Mouse (Mus musculus) stomach, postnatal 0 days (tissue): ENCODE data around the gene Klf11. TPM values are rescaled to one million over a fixed set of nuclear protein-coding genes. Genes with fewer than 3 reads are reported as not detected.

Experiments used
- ATAC-seq: fragments of 200-750 bp; cut with Nextera tagmentation; 2 replicates; pipeline ENCODE4 v1.8.0; 2017; ENCODE audit not compliant: low FRiP score, low TSS enrichment
- DNase-seq: peaks from one replicate; pipeline ENCODE4 v3.0.0-alpha.2; 2016; ENCODE audit warnings: low spot score
- H3K27ac ChIP-seq: fragments of 300-500 bp; sonication (generic); replicated peaks from 2 replicates; pipeline ENCODE4 v1.5.1; 2014; ENCODE audit warnings: mild to moderate bottlenecking, control low read depth
- H3K27me3 ChIP-seq: fragments of 300-500 bp; sonication (generic); 2 replicates; pipeline ENCODE4 v1.6.1; 2014; ENCODE audit warnings: low read length; ENCODE audit not compliant: control insufficient read depth, insufficient read depth
- H3K36me3 ChIP-seq: fragments of 300-500 bp; sonication (generic); 2 replicates; pipeline ENCODE4 v1.6.1; 2014; ENCODE audit warnings: low read length, mixed read lengths; ENCODE audit not compliant: control insufficient read depth, insufficient read depth
- H3K4me1 ChIP-seq: fragments of 300-500 bp; sonication (generic); replicated peaks from 2 replicates; pipeline ENCODE4 v1.6.1; 2014; ENCODE audit warnings: antibody characterized with exemption; ENCODE audit not compliant: control insufficient read depth, insufficient read depth
- H3K4me2 ChIP-seq: fragments of 300-500 bp; sonication (generic); replicated peaks from 2 replicates; pipeline ENCODE4 v1.6.1; 2014; ENCODE audit warnings: low read depth, mild to moderate bottlenecking, control low read depth, moderate library complexity
- H3K4me3 ChIP-seq: fragments of 300-500 bp; sonication (generic); 2 replicates; pipeline ENCODE4 v1.5.1; 2014; ENCODE audit warnings: low read depth, low read length, control low read depth
- H3K9ac ChIP-seq: fragments of 300-500 bp; sonication (generic); 2 replicates; pipeline ENCODE4 v1.6.1; 2014; ENCODE audit warnings: mild to moderate bottlenecking, low read length, control low read depth, mixed read lengths
- H3K9me3 ChIP-seq: fragments of 300-500 bp; sonication (generic); 2 replicates; pipeline ENCODE4 v1.6.1; 2016; ENCODE audit warnings: low read length; ENCODE audit not compliant: control insufficient read depth
- CTCF ChIP-seq: IDR thresholded peaks from 2 replicates; pipeline ENCODE4 v1.5.1; 2016; ENCODE audit warnings: antibody characterized with exemption, low read depth, mild to moderate bottlenecking, moderate library complexity
- EP300 ChIP-seq: optimal IDR thresholded peaks from 2 replicates; pipeline ENCODE3; 2016; ENCODE audit warnings: antibody characterized with exemption
- WGBS: fragments of 180-500 bp; shearing (Covaris S2); extraction: QIAGEN DNeasy Blood & Tissue Kit; methylation state at CpG from one replicate; pipeline ENCODE4 v1.1.7; 2014; 5-methylcytosine and 5-hydroxymethylcytosine counted together
- polyA plus RNA-seq: library from polyadenylated mRNA; unstranded; fragments of >200 nt; fragmentation: Nextera tagmentation; extraction: Ambion mirVana; gene quantifications from 2 replicates; pipeline ENCODE4 v1.2.1, GENCODE M21; 2015

Gene Klf11
- polyA plus RNA-seq, 1 experiment from 2014 or later = 11.3 TPM

GRCm38 (mm10) chr12:24656436-24656835 lies 5.4 kb downstream of the Klf11 start:
- DNase-seq (no peak), ATAC-seq (no peak)
- H3K27ac ChIP-seq = no peak overlapping the region
- no peaks in the 10 kb centered on the region for H3K27me3 ChIP-seq
- no peak overlapping the region for H3K4me3 ChIP-seq
- H3K4me1 ChIP-seq = 0 out of 2 replicates have a peak, but pooled peaks cover 2% of the 10 kb centered on the region
- TF ChIP-seq CTCF = 0 out of 2 replicates have a peak, but pooled peaks have one; percentile 9
- no peak for TF ChIP-seq EP300
- WGBS = 57% methylated on average over 3 of the region's 3 CpGs
- no peak overlapping the region for H3K4me2 ChIP-seq
- H3K9me3 ChIP-seq = no peaks in the 10 kb centered on the region
- H3K9ac ChIP-seq = no peak overlapping the region
- H3K36me3 ChIP-seq = peaks cover 32% of the 10 kb centered on the region

- Histone ChIP-seq H3K4me1 (no peaks in the 10 kb centered on the region), H3K9me3 (no peaks in the 10 kb centered on the region), H3K9ac (no peak overlapping the region), H3K27ac (no peak overlapping the region), H3K36me3 (peaks cover 33% of the 10 kb centered on the region), H3K27me3 (no peaks in the 10 kb centered on the region), H3K4me3 (no peak overlapping the region), H3K4me2 (no peak overlapping the region)
- ATAC-seq (0 out of 2 replicates have a peak, but pooled peaks have one; percentile 38), DNase-seq (no peak)
- WGBS = 84% methylated on average over 4 of the region's 4 CpGs
- no peak for TF ChIP-seq EP300
- TF ChIP-seq CTCF = no peak
These were observed 7.9 kb downstream of the Klf11 start for GRCm38 (mm10) chr12:24658998-24659397.

DNA sequence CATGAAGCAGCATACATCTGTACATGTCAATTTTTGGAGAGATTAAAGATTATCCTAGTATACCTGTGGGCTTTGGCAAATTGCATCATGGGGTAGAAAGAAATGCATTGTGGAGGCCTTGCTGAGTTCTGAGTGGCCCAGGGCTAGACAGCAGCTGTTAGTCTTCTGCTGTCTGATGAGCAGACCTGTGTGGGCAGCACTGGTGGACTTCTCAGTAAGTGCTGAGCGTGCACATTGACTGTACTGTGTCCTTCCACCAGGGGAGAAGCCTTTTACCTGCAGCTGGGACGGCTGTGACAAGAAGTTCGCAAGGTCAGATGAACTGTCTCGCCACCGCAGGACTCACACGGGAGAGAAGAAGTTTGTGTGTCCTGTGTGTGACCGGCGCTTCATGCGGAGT lies 8.8 kb downstream of the Klf11 start:
- peaks cover 30% of the 10 kb centered on the region for H3K36me3 ChIP-seq
- H3K4me1 ChIP-seq = no peaks in the 10 kb centered on the region
- ATAC-seq (no peak), DNase-seq (no peak)
- no peaks in the 10 kb centered on the region for H3K27me3 ChIP-seq
- H3K4me2 ChIP-seq = no peak overlapping the region
- no peaks in the 10 kb centered on the region for H3K9me3 ChIP-seq
- WGBS = 89% methylated on average over 9 of the region's 9 CpGs
- no peak for TF ChIP-seq EP300
- no peak for TF ChIP-seq CTCF
- H3K4me3 ChIP-seq = no peak overlapping the region
- no peak overlapping the region for H3K27ac ChIP-seq
- no peak overlapping the region for H3K9ac ChIP-seq

DNA sequence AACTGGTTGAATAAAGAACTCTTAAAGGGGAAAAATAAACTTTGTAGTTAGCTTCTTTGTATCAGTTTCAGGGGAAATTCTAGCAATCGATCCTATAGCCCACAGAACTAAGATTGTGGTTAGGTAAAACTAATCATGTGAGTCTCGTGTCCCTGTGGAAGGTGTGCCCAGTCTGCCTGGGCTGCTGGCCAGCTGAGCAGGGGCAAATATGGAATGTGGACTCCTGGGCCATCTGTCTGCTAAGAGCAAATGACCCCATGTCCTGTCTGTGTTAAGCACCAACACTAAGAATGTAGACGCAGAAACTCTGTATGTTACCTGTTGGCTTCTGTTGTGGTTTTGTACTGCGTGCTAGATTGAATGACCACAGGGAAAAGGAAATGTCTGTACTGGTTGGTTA lies 10.0 kb downstream of the Klf11 start:
- no peak overlapping the region for H3K27ac ChIP-seq
- no peaks in the 10 kb centered on the region for H3K9me3 ChIP-seq
- no peak for DNase-seq
- peaks cover 28% of the 10 kb centered on the region for H3K36me3 ChIP-seq
- H3K9ac ChIP-seq = no peak overlapping the region
- 67% methylated on average over 4 of the region's 4 CpGs for WGBS
- no peak overlapping the region for H3K4me2 ChIP-seq
- ATAC-seq = no peak
- no peaks in the 10 kb centered on the region for H3K4me1 ChIP-seq
- no peaks in the 10 kb centered on the region for H3K27me3 ChIP-seq
- no peak overlapping the region for H3K4me3 ChIP-seq
- TF ChIP-seq CTCF (no peak), EP300 (no peak)

DNA sequence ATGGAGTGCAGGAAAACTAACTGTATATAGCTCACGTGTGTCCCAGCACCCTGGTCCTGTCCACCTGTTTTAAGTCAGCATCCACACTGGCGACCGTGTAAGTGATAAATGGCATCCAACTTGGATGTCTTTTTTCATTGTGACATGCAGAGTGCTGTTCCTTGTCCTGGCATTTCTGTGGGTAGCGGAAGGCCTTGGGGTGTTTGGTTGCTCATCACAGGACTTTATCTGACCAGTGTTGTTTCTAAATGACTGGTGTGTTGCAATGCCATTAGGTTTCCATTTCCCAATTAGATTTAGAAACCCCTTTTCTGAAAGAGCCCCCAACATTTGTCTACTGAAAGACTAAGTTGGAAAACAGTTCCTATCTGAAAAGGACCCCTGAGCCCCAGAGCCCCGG lies 11.1 kb downstream of the Klf11 start:
- DNase-seq (no peak), ATAC-seq (no peak)
- Histone ChIP-seq H3K4me1 (no peaks in the 10 kb centered on the region), H3K4me3 (no peak overlapping the region), H3K27ac (no peak overlapping the region), H3K9ac (no peak overlapping the region), H3K27me3 (no peaks in the 10 kb centered on the region), H3K36me3 (peaks cover 23% of the 10 kb centered on the region), H3K4me2 (no peak overlapping the region), H3K9me3 (no peaks in the 10 kb centered on the region)
- TF ChIP-seq CTCF = no peak
- TF ChIP-seq EP300 = no peak
- WGBS = 79% methylated on average over 5 of the region's 5 CpGs

DNA sequence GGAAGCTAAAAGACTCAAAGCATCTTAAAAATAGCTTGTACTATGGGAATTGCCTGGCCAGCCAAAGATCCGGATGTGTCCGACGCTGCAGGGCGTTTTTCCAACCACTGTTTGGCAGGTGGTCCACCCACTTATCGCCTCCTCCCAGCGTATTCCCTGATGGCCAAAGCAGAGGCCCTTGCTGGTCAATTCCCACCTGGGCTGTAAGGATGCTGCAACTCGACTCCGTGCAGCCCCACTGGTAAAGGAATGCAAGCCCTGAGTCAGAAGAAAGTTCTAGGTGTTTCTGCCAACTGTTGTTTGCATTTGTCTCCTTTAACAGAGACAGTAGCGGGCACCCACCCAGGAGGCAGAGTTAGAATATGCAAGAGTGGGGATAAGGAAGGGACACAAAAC lies 29.0 kb downstream of the Klf11 start:
- Histone ChIP-seq H3K9ac (no peak overlapping the region), H3K27ac (peak overlapping the region; percentile 65; the same call in 1 of the 2 replicates), H3K36me3 (no peaks in the 10 kb centered on the region), H3K4me1 (no peaks in the 10 kb centered on the region; the same call in 1 of the 2 replicates), H3K4me3 (peak overlapping the region; percentile 54), H3K4me2 (peak overlapping the region; percentile 89), H3K27me3 (no peaks in the 10 kb centered on the region), H3K9me3 (no peaks in the 10 kb centered on the region)
- no peak for ATAC-seq
- no peak for TF ChIP-seq CTCF
- DNase-seq = no peak
- 27% methylated on average over 9 of the region's 9 CpGs for WGBS
